Mouse (Mus musculus) spleen, postnatal 10 days (tissue): ENCODE results near the gene Ush2a.

Experiments
- DNase-seq, 2 experiments: peaks; one replicate each; pipeline ENCODE4 v3.0.0; 2021 to 2022; ENCODE audit warnings: low spot score in 2 of 2

Ush2a gene

DNA sequence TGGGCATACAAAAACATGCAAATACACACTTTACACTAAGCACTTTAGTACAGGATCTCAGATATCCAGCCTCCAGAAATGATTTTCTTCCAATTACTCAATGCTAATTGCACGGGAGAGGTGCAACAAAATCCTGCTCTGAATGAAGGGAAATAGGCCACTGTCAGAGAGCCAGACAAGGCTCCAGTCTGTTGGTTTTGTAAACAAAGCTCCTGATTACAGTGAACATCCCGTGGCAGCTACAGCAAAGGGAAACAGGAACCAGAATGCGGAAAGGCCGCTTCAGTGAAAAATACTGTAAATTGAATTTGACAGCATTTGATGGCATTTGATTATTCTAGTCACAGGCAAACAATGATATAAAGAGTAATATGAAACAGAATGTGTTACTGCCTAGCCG, 604.1 kb downstream of the Ush2a start:
- DNase-seq = no peak

DNA sequence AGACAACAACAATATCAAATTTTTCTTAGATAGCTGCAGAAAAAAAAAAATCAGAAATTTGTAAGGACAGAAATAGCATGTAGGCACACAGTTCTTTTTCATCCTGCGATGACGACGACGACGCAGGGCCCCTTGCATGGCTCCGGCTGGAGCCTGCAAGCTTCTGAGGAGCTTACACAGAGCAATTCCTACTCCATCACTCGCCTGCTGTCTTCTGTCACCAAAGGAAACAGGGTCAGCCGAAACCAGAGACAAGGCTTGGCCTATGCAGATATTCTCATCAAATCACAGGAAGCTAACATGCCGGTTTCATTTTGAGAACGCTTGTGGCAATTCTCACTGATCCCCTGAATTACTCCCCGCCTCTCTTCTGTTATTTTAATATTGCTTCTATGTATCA, 604.7 kb downstream of the Ush2a start:
- no peak for DNase-seq

DNA sequence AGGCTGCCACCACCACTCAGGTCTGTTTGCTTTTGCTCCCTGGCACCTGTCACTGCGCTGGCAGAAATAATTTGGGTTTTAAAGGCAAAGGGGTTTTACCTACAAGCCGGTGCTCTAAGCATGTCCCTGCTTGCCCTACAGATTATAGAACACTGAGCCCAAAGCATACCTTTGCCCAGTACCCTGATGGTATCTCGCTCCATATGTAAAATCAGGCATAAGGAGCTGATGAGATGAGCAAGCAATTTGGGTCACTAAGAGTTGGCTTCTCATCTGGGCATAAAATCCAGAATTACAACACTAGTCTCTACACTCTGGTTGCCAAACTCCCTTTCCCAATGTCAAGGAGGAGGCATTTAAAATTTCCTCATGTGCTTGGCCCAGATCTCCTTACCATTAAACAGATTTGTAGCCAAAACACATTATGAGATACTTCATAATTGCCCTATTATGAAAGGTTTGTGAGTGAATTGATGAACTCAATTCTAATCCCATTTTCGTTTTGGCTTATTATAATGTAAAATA, 616.8 kb downstream of the Ush2a start:
- no peak for DNase-seq

DNA sequence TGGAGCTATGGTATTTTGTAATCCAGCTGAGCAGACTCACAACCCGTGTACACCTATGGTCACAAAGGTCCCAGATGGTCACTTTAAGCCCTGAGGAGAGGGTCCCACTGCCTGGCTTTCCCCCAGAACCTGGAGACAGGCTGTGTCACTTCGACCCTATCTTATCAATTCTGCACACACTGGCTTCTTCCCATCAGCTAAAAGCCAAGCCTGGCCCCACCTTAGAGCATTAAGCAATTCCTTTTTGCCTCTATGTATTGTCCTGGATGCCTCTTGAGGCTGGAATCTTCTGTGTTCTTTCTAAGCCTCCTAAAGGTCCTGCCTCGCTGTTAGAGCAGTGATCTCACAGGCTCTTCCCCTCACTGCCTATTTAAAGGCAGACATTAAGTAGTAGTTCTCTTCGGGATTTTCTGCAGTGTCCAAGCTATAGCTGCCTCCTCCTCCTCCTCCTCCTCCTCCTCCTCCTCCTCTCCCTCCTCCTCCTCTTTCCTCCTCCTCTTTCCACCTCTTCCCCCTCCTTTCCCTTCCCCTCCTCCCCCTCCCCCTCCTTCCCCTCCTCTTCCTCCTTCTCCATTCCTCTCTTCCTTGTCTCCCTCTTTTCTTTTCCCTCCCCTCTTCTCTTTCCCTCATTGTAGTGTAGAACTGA, 635.2 kb downstream of the Ush2a start:
- no peak for DNase-seq

DNA sequence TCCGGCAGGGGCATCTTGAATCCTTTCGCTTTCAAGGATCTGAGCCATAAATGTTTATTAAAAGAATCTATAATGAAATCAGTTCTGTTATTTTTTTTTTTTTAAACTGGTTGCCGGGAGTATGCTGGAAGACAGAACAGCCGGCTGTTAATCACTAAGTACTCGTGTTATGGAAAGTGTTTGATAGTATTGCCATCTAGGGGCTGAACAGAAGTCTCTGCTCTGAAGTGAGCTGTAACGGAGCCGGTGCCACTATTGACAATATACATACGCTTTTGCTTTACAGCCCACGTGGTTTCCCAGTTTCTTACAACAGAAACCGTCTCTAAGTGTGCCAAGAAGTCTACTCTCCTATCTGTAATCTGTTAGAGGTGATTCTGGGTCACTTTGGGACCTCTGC, 642.3 kb downstream of the Ush2a start:
- no peak for DNase-seq

DNA sequence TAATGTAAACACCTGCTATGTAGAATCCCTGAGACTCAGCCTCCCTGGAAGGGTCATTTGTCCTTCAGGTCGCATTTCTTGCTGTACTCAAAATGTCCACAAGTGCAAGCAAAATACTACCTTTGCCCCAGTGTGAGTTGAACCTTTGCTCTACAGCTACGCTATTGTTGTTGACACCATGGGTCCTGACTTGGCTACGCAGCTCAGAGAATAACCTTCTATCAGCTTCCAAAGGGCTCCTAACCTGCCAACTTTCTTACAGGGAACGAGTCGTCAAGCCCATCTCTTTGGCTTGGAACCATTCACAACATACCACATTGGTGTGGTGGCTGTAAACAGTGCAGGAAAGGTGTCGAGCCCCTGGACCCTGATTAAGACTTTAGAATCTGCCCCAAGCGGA, 644.4 kb downstream of the Ush2a start:
- no peak for DNase-seq

DNA sequence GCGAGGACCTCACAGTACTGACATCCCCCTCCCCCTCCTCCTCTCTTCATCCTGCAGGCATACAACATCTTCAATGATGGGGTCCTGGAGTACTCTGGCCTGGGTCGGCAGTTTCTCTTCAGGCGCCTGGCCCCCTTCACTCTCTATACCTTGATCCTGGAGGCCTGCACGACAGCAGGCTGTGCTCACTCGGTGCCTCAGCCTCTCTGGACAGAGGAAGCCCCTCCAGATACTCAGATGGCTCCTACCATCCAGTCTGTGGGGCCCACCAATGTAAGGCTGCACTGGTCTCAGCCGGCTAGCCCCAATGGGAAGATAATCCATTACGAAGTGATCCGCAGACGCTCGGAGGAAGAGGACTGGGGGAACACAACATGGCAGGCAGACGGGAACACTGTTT, 648.8 kb downstream of the Ush2a start:
- DNase-seq = no peak

DNA sequence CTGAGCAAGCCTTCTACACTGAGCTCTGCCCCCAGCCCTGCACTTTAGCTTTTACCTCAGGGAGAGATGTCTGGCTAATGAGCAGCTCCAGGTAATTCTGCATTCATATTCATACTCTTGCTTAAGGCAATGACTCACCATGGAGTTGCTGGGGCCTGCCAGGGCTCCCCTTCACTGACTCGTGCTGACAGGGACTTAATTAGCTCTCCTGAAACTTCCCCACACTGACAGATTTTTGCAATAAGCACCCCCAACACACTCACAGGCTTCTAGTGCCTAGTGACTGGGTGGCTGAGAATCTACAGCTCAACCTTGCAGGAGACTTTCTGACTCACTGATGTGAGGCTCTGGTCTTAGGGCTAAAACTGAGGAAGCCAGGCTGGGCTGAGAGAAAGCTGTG, 658.1 kb downstream of the Ush2a start:
- DNase-seq = no peak

DNA sequence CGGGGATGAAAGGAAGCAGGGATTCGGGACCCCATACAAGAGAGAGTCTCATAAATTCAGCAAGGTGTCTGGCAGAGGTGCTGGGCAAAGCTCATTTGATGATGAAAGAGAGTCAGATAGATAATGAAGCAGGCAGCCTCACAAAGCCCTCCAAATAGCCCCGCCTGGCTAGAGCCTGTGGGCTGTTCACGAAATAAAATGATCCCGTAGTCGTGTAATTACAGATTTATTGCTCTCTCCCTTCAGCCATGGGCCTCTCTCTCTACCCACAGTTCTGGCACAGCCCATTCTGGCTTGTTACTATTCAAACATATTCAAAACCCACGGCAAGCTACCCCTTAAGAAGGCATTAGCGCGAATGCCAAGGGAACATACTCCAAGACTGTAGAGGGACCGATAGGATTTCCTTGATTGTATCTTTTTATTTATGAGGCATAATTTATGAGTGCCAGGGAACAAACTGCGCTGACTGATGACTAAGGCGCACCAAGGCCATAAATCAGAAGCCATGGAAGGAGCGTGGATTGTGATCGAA, 675.5 kb downstream of the Ush2a start:
- DNase-seq = no peak

DNA sequence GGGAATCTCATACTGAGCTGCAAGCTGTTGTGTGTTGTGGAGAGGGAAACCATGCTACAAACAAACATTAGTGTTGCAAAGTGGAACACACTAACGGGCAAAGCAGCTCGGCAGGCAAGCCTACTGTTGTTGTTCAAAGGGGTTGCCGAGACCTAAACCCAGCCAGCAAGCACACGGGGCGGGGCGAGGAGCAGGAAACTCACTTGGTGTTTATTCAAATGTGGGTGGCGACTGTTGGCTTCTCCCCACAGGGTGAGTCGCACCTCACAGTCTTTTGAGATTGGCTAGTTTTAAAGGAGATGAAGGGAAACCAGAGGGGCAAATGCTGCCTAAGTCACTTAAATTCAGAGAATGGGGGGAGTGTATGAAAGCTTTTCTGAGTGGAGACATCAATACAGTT, 683.5 kb downstream of the Ush2a start:
- peak in 1 of 2 experiments; percentile 23 for DNase-seq

DNA sequence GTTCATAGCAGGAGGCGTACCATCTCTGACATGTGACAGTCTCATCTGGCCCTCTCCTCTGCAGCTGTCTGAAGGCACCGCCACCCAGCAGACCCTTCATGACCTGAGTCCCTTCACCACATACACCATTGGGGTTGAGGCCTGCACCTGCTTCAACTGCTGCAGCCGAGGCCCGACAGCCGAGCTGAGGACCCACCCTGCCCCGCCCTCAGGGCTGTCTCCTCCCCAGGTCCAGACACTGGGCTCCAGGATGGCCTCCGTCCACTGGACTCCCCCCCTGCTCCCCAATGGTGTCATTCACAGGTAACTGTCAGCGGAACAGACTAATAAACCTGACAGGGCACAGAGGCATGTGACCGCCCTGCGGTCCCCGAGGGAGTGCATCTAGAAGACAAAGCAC, 685.0 kb downstream of the Ush2a start:
- no peak for DNase-seq

DNA sequence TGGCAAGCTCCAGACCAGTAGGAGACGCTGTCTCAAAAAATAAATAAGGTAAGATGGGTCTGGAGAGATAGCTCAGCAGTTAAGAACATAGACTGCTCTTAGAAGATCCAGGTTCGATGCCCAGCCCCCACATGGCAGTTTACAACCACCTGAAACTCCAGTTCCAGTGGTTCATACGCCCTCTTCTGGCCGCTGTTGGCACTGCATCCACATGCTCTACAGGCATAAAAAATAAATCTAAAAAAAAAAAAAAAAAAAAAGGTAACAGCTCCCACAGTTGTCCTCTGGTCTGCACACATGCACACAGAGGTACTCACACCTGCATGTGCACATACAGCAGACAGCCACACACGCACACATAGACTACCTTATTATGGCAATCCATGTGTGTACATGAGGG, 686.0 kb downstream of the Ush2a start:
- DNase-seq = peak in 1 of 2 experiments; percentile 59

DNA sequence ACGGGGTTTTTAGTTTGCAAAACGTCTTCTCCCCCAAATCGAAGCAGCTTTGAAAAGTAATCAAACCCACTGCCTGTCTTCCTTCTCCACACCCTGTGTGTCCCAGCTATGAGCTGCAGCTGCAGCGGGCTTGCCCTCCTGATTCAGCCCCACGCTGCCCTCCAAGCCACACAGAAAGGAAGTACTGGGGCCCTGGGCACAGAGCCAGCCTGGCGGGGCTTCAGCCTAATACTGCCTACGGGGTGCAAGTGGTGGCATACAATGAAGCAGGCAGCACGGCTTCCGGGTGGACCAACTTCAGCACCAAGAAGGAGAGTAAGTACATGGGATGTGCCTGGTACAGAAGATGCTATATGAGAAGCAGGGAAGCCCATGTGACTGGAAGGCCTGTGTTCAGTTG, 686.5 kb downstream of the Ush2a start:
- peak in 1 of 2 experiments; percentile 18 for DNase-seq

DNA sequence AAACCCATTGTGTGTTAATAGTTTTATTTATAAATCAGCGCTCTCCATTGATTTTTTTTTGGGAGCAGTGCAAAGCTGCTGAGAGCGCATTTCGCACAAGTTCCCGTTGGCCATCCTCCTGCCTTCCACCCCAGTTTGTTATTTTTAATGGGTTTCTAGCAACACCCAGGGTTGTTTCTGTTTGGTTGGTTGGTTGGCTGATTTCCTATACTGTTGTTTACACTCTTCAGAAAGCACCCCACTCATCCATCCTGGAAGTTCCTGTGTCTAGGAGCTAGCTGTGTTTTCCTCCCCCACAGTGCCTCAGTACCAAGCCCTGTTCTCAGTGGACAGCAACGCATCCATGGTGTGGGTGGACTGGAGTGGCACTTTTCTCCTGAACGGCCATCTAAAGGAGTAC, 689.3 kb downstream of the Ush2a start:
- DNase-seq = no peak

DNA sequence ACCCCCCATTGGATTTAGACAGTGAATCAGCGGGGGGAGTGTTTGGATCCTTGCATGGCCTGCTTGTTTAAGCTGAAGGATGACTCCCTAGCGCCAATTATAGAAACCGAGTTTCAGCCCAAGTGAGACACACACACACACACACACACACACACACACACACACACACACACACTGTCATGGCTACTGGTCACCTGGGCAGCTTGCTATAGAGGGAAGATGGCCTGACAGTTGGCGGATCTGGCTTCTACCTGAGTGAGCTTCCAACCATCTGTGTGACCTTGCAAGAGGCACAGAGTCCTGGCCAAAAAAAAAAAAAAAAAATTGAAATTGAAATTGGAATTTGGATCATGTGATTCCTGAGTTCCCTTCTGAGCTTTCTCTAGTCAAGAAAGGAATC, 690.7 kb downstream of the Ush2a start:
- DNase-seq = no peak

DNA sequence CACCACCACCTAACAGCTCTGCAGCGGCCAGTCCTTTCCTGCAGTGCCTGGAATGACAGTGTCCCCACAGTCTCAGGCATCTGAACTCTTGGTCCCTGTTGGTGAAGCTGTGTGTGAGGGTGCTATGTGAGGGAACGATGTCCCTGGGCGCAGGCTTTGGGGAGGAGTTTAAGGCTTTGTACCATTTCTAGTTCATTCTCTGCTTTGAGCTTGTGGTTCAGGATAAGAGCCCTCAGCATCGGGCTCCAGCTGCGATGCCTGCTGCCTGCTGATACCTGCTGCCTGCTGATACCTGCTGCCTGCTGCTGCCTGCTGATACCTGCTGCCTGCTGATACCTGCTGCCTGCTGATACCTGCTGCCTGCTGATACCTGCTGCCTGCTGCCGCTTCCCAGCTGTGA, 711.3 kb downstream of the Ush2a start:
- peak in 1 of 2 experiments; percentile 36 for DNase-seq

DNA sequence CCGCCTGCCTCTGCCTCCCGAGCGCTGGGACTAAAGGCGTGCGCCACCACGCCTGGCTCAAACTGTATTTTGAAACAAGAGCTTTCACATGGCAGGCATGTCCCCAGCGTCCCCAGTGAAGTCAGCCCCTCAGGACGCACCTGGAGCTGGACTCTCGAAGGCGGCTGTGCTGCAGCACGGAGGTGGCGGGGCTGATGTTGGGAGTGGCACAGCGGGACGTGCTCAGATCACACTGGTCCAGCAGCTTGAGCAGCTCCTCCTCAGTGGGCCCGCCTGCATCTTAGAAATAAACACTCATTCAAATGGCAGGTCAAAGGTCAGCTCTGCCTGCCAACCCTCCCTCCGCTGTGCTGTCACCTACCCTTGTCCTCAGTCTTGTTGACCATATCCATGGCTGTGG, 712.1 kb downstream of the Ush2a start:
- no peak for DNase-seq

DNA sequence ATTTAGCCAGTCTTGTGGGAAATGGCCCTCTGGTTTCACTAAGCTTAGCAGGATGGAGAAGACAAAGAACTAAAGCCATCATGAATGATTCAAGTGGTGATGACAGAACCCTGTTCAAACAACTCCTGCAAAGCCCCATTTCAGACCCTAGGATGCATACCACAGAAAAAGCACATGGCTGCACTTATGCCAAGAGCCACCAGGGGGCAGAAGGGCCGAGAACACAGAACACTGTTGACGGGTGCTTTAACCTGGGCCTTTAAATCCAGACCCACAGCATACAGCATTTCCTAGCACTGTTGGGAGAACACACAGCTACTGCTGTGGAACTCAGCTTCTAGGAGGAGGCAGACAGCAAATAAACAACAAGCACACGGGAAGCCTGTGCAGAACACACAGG, 718.2 kb downstream of the Ush2a start:
- peak; percentile 52 to 76 for DNase-seq

DNA sequence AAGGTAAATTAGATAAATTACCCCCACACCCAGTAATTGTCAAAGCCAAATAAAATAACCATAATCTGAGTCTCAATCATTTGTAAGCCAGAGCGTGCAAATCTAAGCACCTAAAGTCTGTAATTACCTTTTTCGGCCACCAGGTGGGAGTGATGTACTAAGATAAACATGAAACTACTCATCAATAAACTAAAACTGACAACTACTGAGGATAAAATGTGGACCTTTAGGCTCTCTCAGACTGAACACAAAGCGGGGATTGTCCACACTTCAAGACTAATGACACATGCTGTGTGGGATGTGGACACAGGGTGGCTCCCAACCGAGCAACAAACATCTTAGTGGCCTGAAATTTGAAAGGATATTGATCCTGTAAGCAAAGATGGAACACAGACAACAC, 731.4 kb downstream of the Ush2a start:
- DNase-seq = peak in 1 of 2 experiments; percentile 59

DNA sequence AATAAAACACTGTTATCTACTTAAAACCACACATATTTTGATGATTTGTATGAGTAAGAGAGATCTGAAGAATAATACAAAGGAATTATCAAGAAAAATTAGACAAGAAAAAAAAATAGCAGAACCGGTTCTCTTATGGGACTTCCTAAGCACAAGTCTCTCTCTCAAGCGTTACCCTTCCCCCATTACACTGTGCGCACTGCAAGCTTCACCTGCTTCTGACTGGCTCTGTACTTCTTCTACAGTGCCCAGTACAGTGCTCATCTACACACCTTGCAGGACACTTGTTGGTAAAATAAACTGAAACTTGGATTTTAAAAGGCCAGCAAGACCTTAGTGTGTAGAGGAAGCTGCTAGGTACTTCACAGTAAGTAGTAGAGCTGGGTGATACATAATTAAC, 736.1 kb downstream of the Ush2a start:
- DNase-seq = no peak

DNA sequence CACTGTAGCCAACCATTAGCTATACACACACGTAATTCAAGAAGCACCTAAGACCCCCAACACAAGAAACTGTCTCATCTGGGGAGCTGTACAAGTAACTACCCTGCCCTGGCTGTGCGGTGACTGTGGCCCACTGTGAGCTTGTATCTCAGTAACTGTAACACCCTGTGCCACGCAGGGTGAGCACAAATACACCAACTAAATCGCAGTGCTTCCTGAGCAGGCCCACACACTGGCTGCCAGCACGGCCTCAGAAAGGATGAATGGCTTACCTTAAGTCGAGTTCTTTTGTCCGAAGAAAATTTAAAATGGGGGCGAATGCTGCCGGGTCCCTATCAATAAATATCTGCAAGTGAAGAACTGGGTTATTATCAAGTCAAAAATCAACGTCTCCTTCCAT, 738.2 kb downstream of the Ush2a start:
- peak in 1 of 2 experiments; percentile 40 for DNase-seq

DNA sequence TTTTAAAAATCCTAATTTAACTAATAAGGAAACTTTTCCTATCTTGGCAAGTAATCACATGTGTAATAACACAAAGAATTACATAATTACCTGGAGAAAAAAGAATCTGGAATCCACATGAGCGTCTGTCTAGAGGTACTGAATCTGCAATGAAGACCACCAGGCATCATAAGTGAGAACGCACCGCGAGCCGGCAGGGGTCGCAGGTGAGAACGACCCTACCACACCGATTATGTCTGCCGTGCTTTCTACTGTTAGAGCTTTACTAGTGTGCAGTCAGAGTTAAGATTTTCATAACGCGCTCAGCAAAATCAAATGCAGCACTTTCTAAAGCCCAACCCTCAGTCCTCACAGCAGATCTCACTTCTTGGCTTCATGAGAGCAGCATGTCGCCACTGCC, 740.0 kb downstream of the Ush2a start:
- no peak for DNase-seq

DNA sequence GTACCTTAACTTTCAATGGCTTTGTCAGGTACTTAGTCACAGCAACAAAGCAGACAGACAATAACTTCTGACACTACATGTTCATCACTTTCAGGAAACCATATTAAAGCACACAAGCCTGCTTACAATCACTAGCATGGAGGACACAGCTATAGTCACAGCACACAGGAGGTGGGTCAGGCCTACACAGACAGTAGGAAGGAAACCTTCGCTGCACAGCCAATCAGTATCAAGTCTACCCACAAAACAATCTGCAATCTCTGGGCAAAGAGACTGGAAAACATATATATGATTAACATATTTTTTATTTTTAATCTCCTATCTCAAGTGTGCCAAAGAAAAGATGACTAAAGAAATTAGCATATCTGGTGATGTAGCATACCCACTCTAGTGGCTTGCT, 743.0 kb downstream of the Ush2a start:
- no peak for DNase-seq

DNA sequence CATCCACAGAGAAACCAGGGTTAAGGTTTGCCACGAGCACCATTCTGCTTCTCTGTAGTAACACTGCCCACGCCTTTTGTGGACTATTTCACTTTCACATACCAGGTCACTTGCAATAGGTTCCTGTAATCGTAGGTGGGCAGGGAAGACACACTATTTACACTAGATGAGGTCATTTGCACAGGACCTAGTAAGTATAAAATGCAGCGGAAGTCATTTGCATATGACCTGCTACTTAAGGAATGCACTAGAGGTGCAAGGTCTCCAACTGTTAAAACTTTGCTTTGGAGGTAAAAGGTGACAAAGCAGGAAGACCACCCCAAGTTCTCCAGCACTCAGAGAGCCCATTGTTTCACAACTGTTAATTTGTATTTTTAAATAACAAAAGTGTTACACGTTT, 744.4 kb downstream of the Ush2a start:
- DNase-seq = no peak
